Mouse (Mus musculus) thymus, postnatal 14 days (tissue): Measurements from ENCODE around the gene Mn1.

Source experiments
- DNase-seq: peaks from one replicate; pipeline ENCODE4 v3.0.0; 2021

The Mn1 gene

GRCm38 (mm10) chr5:111416591-111417374 lies at the start of gene Mn1:
TSS of gene Mn1 (plus strand) at chr5:111417362.
- peak; percentile 83 for DNase-seq

- DNase-seq = no peak
Measured at GRCm38 (mm10) chr5:111367937-111368517, 49.1 kb upstream of the Mn1 start.

GRCm38 (mm10) chr5:111368576-111368975 lies 48.6 kb upstream of the Mn1 start:
- no peak for DNase-seq

GRCm38 (mm10) chr5:111375616-111376015 lies 41.5 kb upstream of the Mn1 start:
- DNase-seq = no peak

- DNase-seq = no peak
Measured at GRCm38 (mm10) chr5:111376276-111377020, 40.7 kb upstream of the Mn1 start.

GRCm38 (mm10) chr5:111378126-111378993 lies 38.8 kb upstream of the Mn1 start:
- no peak for DNase-seq

- DNase-seq = no peak
Measured at GRCm38 (mm10) chr5:111383335-111383734, 33.8 kb upstream of the Mn1 start.

GRCm38 (mm10) chr5:111390911-111391310 lies 26.3 kb upstream of the Mn1 start:
- DNase-seq = no peak

- DNase-seq = no peak
Measured at GRCm38 (mm10) chr5:111391485-111391884, 25.7 kb upstream of the Mn1 start.

- DNase-seq = no peak
Measured at GRCm38 (mm10) chr5:111393346-111394197, 23.6 kb upstream of the Mn1 start.

GRCm38 (mm10) chr5:111394198-111395053 lies 22.7 kb upstream of the Mn1 start:
- no peak for DNase-seq

- no peak for DNase-seq
Measured at GRCm38 (mm10) chr5:111395771-111396170, 21.4 kb upstream of the Mn1 start.

- no peak for DNase-seq
Measured at GRCm38 (mm10) chr5:111396199-111396598, 21.0 kb upstream of the Mn1 start.

GRCm38 (mm10) chr5:111398471-111398870 lies 18.7 kb upstream of the Mn1 start:
- no peak for DNase-seq

GRCm38 (mm10) chr5:111399271-111399670 lies 17.9 kb upstream of the Mn1 start:
- DNase-seq = no peak

- no peak for DNase-seq
Measured at GRCm38 (mm10) chr5:111401879-111402650, 15.1 kb upstream of the Mn1 start.

GRCm38 (mm10) chr5:111402651-111402996 lies 14.5 kb upstream of the Mn1 start:
- no peak for DNase-seq

GRCm38 (mm10) chr5:111404721-111405120 lies 12.4 kb upstream of the Mn1 start:
- no peak for DNase-seq

- no peak for DNase-seq
Measured at GRCm38 (mm10) chr5:111408470-111409105, 8.6 kb upstream of the Mn1 start.
